Mouse (Mus musculus) CD4-positive, CD25-positive, alpha-beta regulatory T cell, adult 4 months (primary cell): ENCODE results near the gene Pde11a. TPM values are rescaled to one million over a fixed set of nuclear protein-coding genes. Genes with fewer than 3 reads are reported as not detected.
"Not testable (repeated sequence)": the region's sequence is repeated elsewhere in the genome, so short reads cannot be mapped to it uniquely, and the experiment has no call there.

Experiments used
- ATAC-seq: one replicate; pipeline ENCODE4 v1.8.0; 2017
- polyA plus RNA-seq, 2 experiments: library from polyadenylated mRNA; unstranded; fragments of 100-300 nt; shearing (Covaris generic); gene quantifications; one replicate each; pipeline ENCODE4 v1.2.1; 2017

The Pde11a gene
- polyA plus RNA-seq, 2 experiments from 2014 or later, result 5.8 to 6.1 TPM

GRCm38 (mm10) chr2:75988779-75989363 lies 349.7 kb downstream of the Pde11a start:
- ATAC-seq, result no peak

- no peak for ATAC-seq
Measured at GRCm38 (mm10) chr2:75988378-75988777, 350.2 kb downstream of the Pde11a start.

GRCm38 (mm10) chr2:75987739-75988138 lies 350.8 kb downstream of the Pde11a start:
- ATAC-seq, result no peak

- peak; percentile 79 for ATAC-seq
Measured at GRCm38 (mm10) chr2:75985124-75985523, 353.4 kb downstream of the Pde11a start.

- no peak for ATAC-seq
Measured at GRCm38 (mm10) chr2:75983847-75984246, 354.7 kb downstream of the Pde11a start.

GRCm38 (mm10) chr2:75983091-75983490 lies 355.5 kb downstream of the Pde11a start:
- ATAC-seq, result no peak

- no peak for ATAC-seq
Measured at GRCm38 (mm10) chr2:75982626-75983025, 355.9 kb downstream of the Pde11a start.

- peak; percentile 89 for ATAC-seq
Measured at GRCm38 (mm10) chr2:75981440-75982081, 357.0 kb downstream of the Pde11a start, which contains the start of gene Ttc30a1. Ttc30a1 (minus strand) TSS chr2:75981967.

- ATAC-seq, result not testable (repeated sequence)
Measured at GRCm38 (mm10) chr2:75980933-75981439, 357.6 kb downstream of the Pde11a start.

GRCm38 (mm10) chr2:75977752-75978368 lies 360.7 kb downstream of the Pde11a start, which contains the start of gene Ttc30a2:
Ttc30a2 (minus strand) TSS chr2:75978170.
- ATAC-seq, result not testable (repeated sequence)

GRCm38 (mm10) chr2:75976070-75976469 lies 362.5 kb downstream of the Pde11a start:
- ATAC-seq, result not testable (repeated sequence)

- no peak for ATAC-seq
Measured at GRCm38 (mm10) chr2:75974131-75974530, 364.4 kb downstream of the Pde11a start.

- peak; percentile 92 for ATAC-seq
Measured at GRCm38 (mm10) chr2:75964972-75965371, 373.6 kb downstream of the Pde11a start.

GRCm38 (mm10) chr2:75964512-75964911 lies 374.1 kb downstream of the Pde11a start:
- peak; percentile 57 for ATAC-seq

- ATAC-seq, result no peak
Measured at GRCm38 (mm10) chr2:75964051-75964450, 374.5 kb downstream of the Pde11a start.

GRCm38 (mm10) chr2:75963211-75963840 lies 375.2 kb downstream of the Pde11a start:
- no peak for ATAC-seq

- ATAC-seq, result no peak
Measured at GRCm38 (mm10) chr2:75960366-75961330, 377.9 kb downstream of the Pde11a start.

- no peak for ATAC-seq
Measured at GRCm38 (mm10) chr2:75959850-75960365, 378.7 kb downstream of the Pde11a start.

GRCm38 (mm10) chr2:75959183-75959849 lies 379.3 kb downstream of the Pde11a start:
- no peak for ATAC-seq

GRCm38 (mm10) chr2:75955709-75956108 lies 382.9 kb downstream of the Pde11a start:
- no peak for ATAC-seq

- ATAC-seq, result no peak
Measured at GRCm38 (mm10) chr2:75953320-75953719, 385.3 kb downstream of the Pde11a start.
